In the genomic region with DNA sequence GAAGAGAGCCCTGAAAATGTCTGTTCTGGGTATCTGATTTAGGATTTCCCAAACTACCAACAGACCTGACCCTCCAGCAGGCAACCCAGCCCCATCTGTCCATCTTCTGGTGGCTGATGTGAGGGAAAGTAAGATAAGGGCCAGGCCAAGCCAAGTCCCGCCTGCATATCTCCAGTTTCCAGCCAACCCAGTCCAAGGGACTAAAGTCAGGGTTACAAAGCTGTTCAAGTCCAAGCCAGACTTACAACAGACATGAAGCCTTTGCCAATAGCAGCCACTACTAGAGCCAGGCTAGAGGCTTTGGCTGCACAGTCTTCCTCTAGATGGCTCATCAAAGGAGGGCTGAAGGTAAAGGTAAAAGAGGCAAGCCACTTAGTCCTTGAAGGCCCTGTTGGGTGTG, we compare ENCODE assay signal across 33 mouse cellular contexts. TPM values are rescaled to one million over a fixed set of nuclear protein-coding genes. Genes with fewer than 3 reads are reported as not detected.
DNase-seq lines count a peak whose midpoint lies in the region; ATAC-seq and TF ChIP-seq lines count a peak whose summit lies in the region.
"Had no signal": no experiment of that assay in that cellular context is flagged by ENCODE, and none has a peak within 500 bp of the region (broad histone marks: within the 10 kb centered on the region; RNA-seq: fewer than 3 reads in every experiment).

No protein-coding gene starts in this region.

- TF ChIP-seq POLR2A in lung, adult 2 months (IDR thresholded peaks at IDR 0.05; ENCODE audit: borderline replicate concordance, extremely low read depth, low read depth, low read length), result no peak

- no peak for TF ChIP-seq CTCF in lung, adult 2 months (IDR thresholded peaks at IDR 0.05; ENCODE audit: insufficient read depth, low read length)

- DNase-seq in adrenal gland, adult 2 months, result peak; percentile 29
- no peak for DNase-seq in adrenal gland, postnatal 4 days (ENCODE audit: low spot score in 2 of 2)
- peak; percentile 14 for DNase-seq in NIH3T3 (ENCODE audit: low read depth)
- no peak for DNase-seq in lung, adult 2 months
- DNase-seq: cerebellum, adult 2 months; kidney, adult 18-20 months; liver; right cerebral cortex, postnatal 14 days; thymus, postnatal 14 days had no signal

- H3K27me3 ChIP-seq in heart, embryonic 15.5 days, result peaks cover 84% of the 10 kb centered on the region
- H3K27me3 ChIP-seq in heart, embryonic 11.5 days (ENCODE audit: control insufficient read depth, insufficient read depth, low read length), result peaks cover 68% of the 10 kb centered on the region

- no peaks in the 10 kb centered on the region for H3K36me3 ChIP-seq in heart, embryonic 15.5 days
- H3K36me3 ChIP-seq in heart, embryonic 11.5 days (ENCODE audit: control insufficient read depth, insufficient read depth, low read length), result no peaks in the 10 kb centered on the region
- H3K36me3 ChIP-seq: embryonic facial prominence, embryonic 10.5 days; embryonic facial prominence, embryonic 15.5 days; G1E; heart, embryonic 12.5 days; liver, embryonic 15.5 days; neural tube, embryonic 15.5 days had no signal

- H3K9ac ChIP-seq in heart, embryonic 15.5 days, result no peak overlapping the region
- no peak overlapping the region for H3K9ac ChIP-seq in heart, embryonic 11.5 days (ENCODE audit: low read depth, low read length)
- H3K9ac ChIP-seq: embryonic facial prominence, embryonic 15.5 days; forebrain, embryonic 13.5 days; heart, embryonic 12.5 days; liver, embryonic 15.5 days; neural tube, embryonic 15.5 days had no signal

- H3K4me1 ChIP-seq in heart, embryonic 15.5 days (replicated peaks), result no peaks in the 10 kb centered on the region; the same call in 1 of the 2 replicates
- H3K4me1 ChIP-seq in heart, embryonic 11.5 days (ENCODE audit: control insufficient read depth, insufficient read depth, low read length), result peaks cover 5% of the 10 kb centered on the region; the same call in 1 of the 2 replicates
- H3K4me1 ChIP-seq in lung, adult 2 months (ENCODE audit: control insufficient read depth, insufficient read depth, low read length), result no peaks in the 10 kb centered on the region
- H3K4me1 ChIP-seq: liver, embryonic 15.5 days had no signal

- H3K4me3 ChIP-seq in heart, embryonic 15.5 days, result no peak overlapping the region
- H3K4me3 ChIP-seq in heart, embryonic 11.5 days (ENCODE audit: low read depth, low read length), result no peak overlapping the region
- no peak overlapping the region for H3K4me3 ChIP-seq in lung, adult 2 months (replicated peaks; ENCODE audit: extremely low read depth, low read depth, low read length)
- H3K4me3 ChIP-seq: embryonic facial prominence, embryonic 10.5 days; embryonic facial prominence, embryonic 15.5 days; forebrain, embryonic 13.5 days; heart, embryonic 12.5 days; liver, embryonic 15.5 days; megakaryocyte, embryonic 14.5 days; neural tube, embryonic 15.5 days had no signal

- no peak for ATAC-seq in heart, embryonic 15.5 days (replicated peaks; ENCODE audit: insufficient number of reproducible peaks, insufficient read depth, low FRiP score, low read depth)
- no peak for ATAC-seq in heart, embryonic 11.5 days (replicated peaks; ENCODE audit: insufficient number of reproducible peaks, low FRiP score, low TSS enrichment)
- ATAC-seq in megakaryocyte-erythroid progenitor cell, adult 5-6 weeks (replicated peaks; ENCODE audit: low FRiP score, low TSS enrichment, poor library complexity, severe bottlenecking), result peak; percentile 60

- H3K27ac ChIP-seq in heart, embryonic 15.5 days, result 0 out of 2 replicates have a peak overlapping the region, but pooled peaks have one; percentile 7
- H3K27ac ChIP-seq in heart, embryonic 11.5 days (ENCODE audit: low read depth, low read length), result no peak overlapping the region
- H3K27ac ChIP-seq: embryonic facial prominence, embryonic 10.5 days; embryonic facial prominence, embryonic 15.5 days; forebrain, embryonic 13.5 days; kidney, postnatal 0 days; liver, embryonic 15.5 days; neural tube, embryonic 15.5 days had no signal

- H3K9me3 ChIP-seq in heart, embryonic 15.5 days (replicated peaks), result no peaks in the 10 kb centered on the region
- no peaks in the 10 kb centered on the region for H3K9me3 ChIP-seq in heart, embryonic 11.5 days (replicated peaks; ENCODE audit: control insufficient read depth, low read length)
- H3K9me3 ChIP-seq: embryonic facial prominence, embryonic 10.5 days; embryonic facial prominence, embryonic 15.5 days; forebrain, embryonic 13.5 days; G1E; heart, embryonic 12.5 days; liver, embryonic 15.5 days; megakaryocyte, embryonic 14.5 days; neural tube, embryonic 15.5 days had no signal

- no peak overlapping the region for H3K4me2 ChIP-seq in heart, embryonic 15.5 days
- no peak overlapping the region for H3K4me2 ChIP-seq in heart, embryonic 11.5 days
- H3K4me2 ChIP-seq: embryonic facial prominence, embryonic 15.5 days; forebrain, embryonic 13.5 days; heart, embryonic 12.5 days; liver, embryonic 15.5 days; neural tube, embryonic 15.5 days had no signal

- 32% methylated on average over 1 of the region's 1 CpGs for WGBS in heart, embryonic 15.5 days
- 24% methylated on average over 1 of the region's 1 CpGs for WGBS in heart, embryonic 11.5 days (ENCODE audit: insufficient replicate concordance)
- WGBS in lung, adult 2 months, result 55% methylated on average over 1 of the region's 1 CpGs

RNA-seq across cellular contexts. Expression of gene 6430628N08Rik, which starts 17.5 kb away (rescaled TPM):
- not detected for total RNA-seq in adrenal gland, adult 2 months (2021)
- polyA plus RNA-seq in adrenal gland, adult 2 months (2012; rRNA removed), result not detected in 2 replicates
- total RNA-seq in adrenal gland, postnatal 4 days (2021), result not detected
- not detected in 2 replicates for polyA plus RNA-seq in heart, embryonic 15.5 days (2015; fragmentation: Nextera tagmentation; extraction: Ambion mirVana)
- polyA plus RNA-seq in heart, embryonic 11.5 days (2014; fragmentation: Nextera tagmentation; extraction: Ambion mirVana), result not detected in 2 replicates
- not detected in 2 replicates for total RNA-seq in megakaryocyte-erythroid progenitor cell, adult 5-6 weeks (2014; fragmentation: Nextera tagmentation)
- not detected in 2 replicates for total RNA-seq in megakaryocyte-erythroid progenitor cell, adult 5-6 weeks (2017)
- not detected in 2 replicates for polyA plus RNA-seq in lung, adult 2 months (2012; rRNA removed)
- total RNA-seq: adrenal gland, adult 18-20 months; G1E; gastrocnemius, adult 18-20 months; gastrocnemius, postnatal 25 days; heart, adult 18-20 months; heart, postnatal 14 days had no signal
- polyA plus RNA-seq: forebrain, embryonic 13.5 days; G1E; heart, embryonic 12.5 days; hindbrain, embryonic 11.5 days; intestine, embryonic 14.5 days; kidney, postnatal 0 days; liver, embryonic 15.5 days; lung, embryonic 16.5 days; midbrain, embryonic 14.5 days; stomach, embryonic 16.5 days; urinary bladder, adult 2 months had no signal

RNA-seq across cellular contexts. Expression of gene Kncn, which starts 23.8 kb away (rescaled TPM):
- total RNA-seq in adrenal gland, adult 2 months (2021), result not detected
- polyA plus RNA-seq in adrenal gland, adult 2 months (2012; rRNA removed), result 0.10 TPM in 1 of 2 replicates, not detected in the other
- total RNA-seq in adrenal gland, postnatal 4 days (2021), result not detected
- not detected in 2 replicates for polyA plus RNA-seq in heart, embryonic 15.5 days (2015; fragmentation: Nextera tagmentation; extraction: Ambion mirVana)
- not detected in 2 replicates for polyA plus RNA-seq in heart, embryonic 11.5 days (2014; fragmentation: Nextera tagmentation; extraction: Ambion mirVana)
- not detected in 2 replicates for total RNA-seq in megakaryocyte-erythroid progenitor cell, adult 5-6 weeks (2014; fragmentation: Nextera tagmentation)
- total RNA-seq in megakaryocyte-erythroid progenitor cell, adult 5-6 weeks (2017), result not detected in 2 replicates
- polyA plus RNA-seq in lung, adult 2 months (2012; rRNA removed), result not detected in 2 replicates
- total RNA-seq: adrenal gland, adult 18-20 months; G1E; gastrocnemius, adult 18-20 months; gastrocnemius, postnatal 25 days; heart, adult 18-20 months; heart, postnatal 14 days had no signal
- polyA plus RNA-seq: embryonic facial prominence, embryonic 10.5 days; embryonic facial prominence, embryonic 15.5 days; forebrain, embryonic 13.5 days; G1E; heart, embryonic 12.5 days; hindbrain, embryonic 11.5 days; intestine, embryonic 14.5 days; liver, embryonic 15.5 days; lung, embryonic 16.5 days; stomach, embryonic 16.5 days; urinary bladder, adult 2 months had no signal

RNA-seq across cellular contexts. Expression of gene Dmbx1, which starts 31.7 kb away (rescaled TPM):
- not detected for total RNA-seq in adrenal gland, adult 2 months (2021)
- polyA plus RNA-seq in adrenal gland, adult 2 months (2012; rRNA removed), result not detected in 2 replicates
- total RNA-seq in adrenal gland, postnatal 4 days (2021), result not detected
- polyA plus RNA-seq in heart, embryonic 15.5 days (2015; fragmentation: Nextera tagmentation; extraction: Ambion mirVana), result 0.03 and 0.04 TPM in 2 replicates
- not detected in 2 replicates for polyA plus RNA-seq in heart, embryonic 11.5 days (2014; fragmentation: Nextera tagmentation; extraction: Ambion mirVana)
- not detected in 2 replicates for total RNA-seq in megakaryocyte-erythroid progenitor cell, adult 5-6 weeks (2014; fragmentation: Nextera tagmentation)
- total RNA-seq in megakaryocyte-erythroid progenitor cell, adult 5-6 weeks (2017), result not detected in 2 replicates
- polyA plus RNA-seq in lung, adult 2 months (2012; rRNA removed), result not detected in 2 replicates
- total RNA-seq: adrenal gland, adult 18-20 months; gastrocnemius, adult 18-20 months; gastrocnemius, postnatal 25 days; heart, adult 18-20 months; heart, postnatal 14 days; left cerebral cortex, postnatal 36 days had no signal
- polyA plus RNA-seq: G1E; heart, embryonic 12.5 days; kidney, postnatal 0 days; liver, embryonic 15.5 days; stomach, embryonic 16.5 days; urinary bladder, adult 2 months had no signal

Comparison
In these comparisons a context has a peak if more than half of its experiments do, and no peak if none do; other contexts are left out.
1. DNase-seq: peak in adrenal gland, adult 2 months (single experiment) and NIH3T3 (single experiment); none in adrenal gland, postnatal 4 days (0 of 2) and lung, adult 2 months (single experiment).